Mouse (Mus musculus) regulatory T cell (primary cell): ENCODE measurements around the gene Filip1l.

Experiments used
- in situ Hi-C: fragments of 300-600 bp; cut with MboI, MseI; formaldehyde crosslinking; loops from one replicate; pipeline ENCODE4 v1.15.1; 2025; ENCODE audit warnings: high pct_unique_total_duplicates

The Filip1l gene

GRCm38 (mm10) chr16:57433173-57433572 lies 80.3 kb downstream of the Filip1l start:
- in situ Hi-C loops: loop anchor here (10.0 kb wide), 1 partner anchor 142 kb away; no protein-coding TSS in a partner anchor

- in situ Hi-C loops: loop anchor here (10.0 kb wide), 1 partner anchor 141 kb away; no protein-coding TSS in a partner anchor
Measured at GRCm38 (mm10) chr16:57433671-57434070, 80.8 kb downstream of the Filip1l start.

- in situ Hi-C loops: loop anchor here (10.0 kb wide), 1 partner anchor 140 kb away; no protein-coding TSS in a partner anchor
Measured at GRCm38 (mm10) chr16:57434640-57435039, 81.7 kb downstream of the Filip1l start.

DNA sequence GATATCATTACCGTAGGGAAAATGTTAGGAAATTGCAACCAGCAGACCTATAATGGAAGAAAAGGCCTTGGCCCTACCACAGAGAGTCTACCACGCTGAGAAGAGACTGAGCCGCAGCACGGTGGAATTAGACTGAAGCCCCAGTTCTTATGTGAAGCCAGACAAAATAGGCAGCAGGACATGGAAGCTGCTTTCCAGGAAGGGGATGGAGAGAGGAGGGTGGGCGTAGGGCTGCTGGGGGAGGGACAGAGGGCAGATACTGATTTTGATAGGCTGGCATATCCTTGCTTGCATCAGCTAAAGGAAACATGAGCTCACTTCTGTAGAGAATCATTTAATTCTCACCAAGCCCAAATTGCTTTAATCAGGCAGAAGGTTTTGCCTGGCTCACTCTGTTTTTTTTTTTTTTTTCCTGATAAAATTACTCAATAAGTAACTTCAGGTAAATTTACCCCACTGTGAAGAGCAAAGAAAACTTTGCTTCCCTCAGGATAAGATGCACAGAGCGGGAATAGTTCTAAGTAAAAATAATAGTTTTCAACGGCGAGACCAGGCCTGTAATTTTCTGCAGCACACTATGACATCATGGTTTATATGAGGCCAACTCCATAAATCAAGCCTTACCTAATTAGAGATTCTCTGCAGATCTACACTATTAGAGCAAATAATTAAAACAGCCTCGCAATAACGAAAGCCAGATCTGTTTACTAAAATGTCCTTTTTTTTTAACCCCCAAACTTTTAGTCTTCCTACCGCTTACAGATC lies 84.8 kb downstream of the Filip1l start:
- in situ Hi-C loops: loop anchor here (10.0 kb wide), 1 partner anchor 137 kb away; no protein-coding TSS in a partner anchor

DNA sequence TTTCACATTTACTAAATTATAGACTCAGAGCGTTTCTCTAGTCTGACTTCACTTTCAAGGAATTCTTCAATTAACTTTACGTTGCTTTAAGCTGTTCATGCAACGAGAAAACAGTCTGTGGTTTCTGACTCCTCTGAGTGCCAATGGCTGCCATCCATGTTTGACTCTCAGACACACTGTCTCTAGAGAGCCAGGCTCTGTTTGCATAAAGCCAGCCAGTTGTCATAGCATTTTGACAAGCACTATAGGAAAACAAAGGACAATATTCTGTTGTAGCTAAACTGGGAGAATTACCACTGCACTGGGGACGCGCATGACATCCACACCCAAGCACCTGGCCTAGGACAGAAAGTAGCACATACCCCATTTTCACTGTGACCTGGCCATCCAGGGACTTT lies 85.4 kb downstream of the Filip1l start:
- in situ Hi-C loops: loop anchor here (10.0 kb wide), 1 partner anchor 137 kb away; no protein-coding TSS in a partner anchor

- in situ Hi-C loops: loop anchor here (10.0 kb wide), 1 partner anchor 136 kb away; no protein-coding TSS in a partner anchor
Measured at GRCm38 (mm10) chr16:57439206-57439605, 86.3 kb downstream of the Filip1l start.

- in situ Hi-C loops: no loop called here
Measured at GRCm38 (mm10) chr16:57440706-57441437, 88.0 kb downstream of the Filip1l start.

DNA sequence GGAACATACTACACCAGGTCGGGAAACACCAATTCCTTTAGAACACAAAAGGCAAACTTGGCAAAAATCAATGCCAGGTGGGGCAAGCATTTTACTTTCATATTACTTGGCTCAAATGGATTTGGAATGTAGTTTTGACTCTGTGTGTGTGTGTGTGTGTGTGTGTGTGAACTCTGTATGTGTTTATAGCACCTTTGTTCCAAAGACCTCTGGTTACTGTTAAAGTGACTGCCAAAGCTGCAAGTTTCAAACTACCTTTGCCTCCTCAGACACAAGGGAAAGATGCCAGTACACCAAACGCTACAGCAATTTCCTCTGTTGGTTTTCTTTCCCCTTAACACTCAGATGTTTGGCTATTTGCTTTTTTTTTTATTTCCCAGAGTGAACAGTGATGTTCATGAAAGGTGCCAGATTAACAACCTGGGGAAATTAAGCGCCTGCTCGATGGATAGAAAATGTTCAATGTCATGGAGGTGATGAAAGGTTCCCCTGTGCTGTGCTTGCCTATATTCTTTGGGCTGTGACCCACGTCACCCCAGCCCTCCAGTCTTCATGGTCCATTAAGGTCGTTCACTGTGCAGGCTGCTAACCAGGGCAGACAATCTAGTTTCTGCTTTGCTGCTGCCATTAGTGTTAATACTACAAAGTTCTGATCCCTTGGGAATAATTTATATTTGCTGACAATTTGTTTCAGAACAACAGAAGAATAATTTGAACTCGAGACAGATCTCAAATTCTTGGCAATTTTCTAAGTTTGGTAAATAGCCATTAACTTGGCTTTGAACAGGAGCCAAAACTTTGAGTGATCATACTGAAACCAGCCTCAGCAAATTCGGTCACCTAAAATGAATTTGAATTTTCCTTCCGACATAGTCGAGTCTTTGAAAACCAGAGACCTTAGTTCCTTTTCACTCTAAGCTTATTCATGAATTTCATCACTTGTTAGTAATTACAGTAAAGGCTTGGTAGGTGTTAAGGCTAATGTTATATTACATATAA lies 92.5 kb downstream of the Filip1l start:
- in situ Hi-C loops: no loop called here

DNA sequence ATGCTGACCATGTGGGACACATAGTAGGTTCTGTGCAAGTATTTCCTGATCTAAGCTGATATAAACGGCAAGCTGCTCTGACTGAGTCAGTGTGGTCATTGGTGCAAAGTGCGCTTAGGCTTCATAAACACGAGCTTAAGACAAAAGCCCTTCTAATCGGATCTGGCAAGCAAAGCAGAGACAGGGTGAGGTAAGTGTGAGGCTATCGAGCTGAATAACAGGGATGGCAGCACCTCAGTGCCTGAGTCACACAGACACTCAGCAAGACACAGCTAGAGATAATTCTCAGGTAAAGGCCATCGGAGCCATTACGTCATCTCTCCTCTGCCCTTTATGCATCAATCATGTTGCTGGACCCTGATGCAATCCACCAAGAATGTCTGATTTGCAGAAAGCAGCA lies 100.1 kb downstream of the Filip1l start:
- in situ Hi-C loops: no loop called here

GRCm38 (mm10) chr16:57454106-57454763 lies 101.3 kb downstream of the Filip1l start:
- in situ Hi-C loops: no loop called here

GRCm38 (mm10) chr16:57455573-57455972 lies 102.7 kb downstream of the Filip1l start:
- in situ Hi-C loops: no loop called here

GRCm38 (mm10) chr16:57456003-57456402 lies 103.1 kb downstream of the Filip1l start:
- in situ Hi-C loops: no loop called here

GRCm38 (mm10) chr16:57465386-57465913 lies 112.6 kb downstream of the Filip1l start:
- in situ Hi-C loops: no loop called here

GRCm38 (mm10) chr16:57469301-57469700 lies 116.4 kb downstream of the Filip1l start:
- in situ Hi-C loops: no loop called here

GRCm38 (mm10) chr16:57469869-57470268 lies 117.0 kb downstream of the Filip1l start:
- in situ Hi-C loops: no loop called here

DNA sequence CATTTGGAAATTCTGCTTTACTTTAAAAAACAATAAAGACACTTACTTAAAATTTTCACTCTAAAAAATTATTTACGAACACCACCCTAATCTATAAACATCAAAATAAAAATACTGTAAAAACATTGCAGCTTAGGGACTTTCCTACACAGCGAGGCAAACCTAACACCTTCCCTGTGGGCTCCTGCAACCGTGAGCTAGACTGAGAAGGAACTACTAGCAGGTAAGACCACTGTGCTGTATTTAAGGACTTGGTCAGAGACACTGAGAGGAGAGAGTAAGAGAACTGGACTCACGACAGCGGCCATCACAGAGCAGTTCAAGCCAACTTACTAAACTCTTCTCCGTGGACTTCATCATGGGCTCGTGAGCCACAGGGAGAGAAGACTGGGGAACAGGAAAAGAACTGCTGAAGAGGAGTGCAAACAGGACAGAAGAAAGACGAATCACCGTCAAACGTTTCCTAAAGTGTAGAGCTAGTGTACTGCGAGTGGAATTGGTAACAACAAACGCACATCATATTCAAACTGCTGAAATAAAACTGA lies 117.5 kb downstream of the Filip1l start:
- in situ Hi-C loops: no loop called here

GRCm38 (mm10) chr16:57471071-57471470 lies 118.2 kb downstream of the Filip1l start:
- in situ Hi-C loops: no loop called here

GRCm38 (mm10) chr16:57473415-57474085 lies 120.7 kb downstream of the Filip1l start:
- in situ Hi-C loops: no loop called here

- in situ Hi-C loops: no loop called here
Measured at GRCm38 (mm10) chr16:57478451-57478850, 125.6 kb downstream of the Filip1l start.

DNA sequence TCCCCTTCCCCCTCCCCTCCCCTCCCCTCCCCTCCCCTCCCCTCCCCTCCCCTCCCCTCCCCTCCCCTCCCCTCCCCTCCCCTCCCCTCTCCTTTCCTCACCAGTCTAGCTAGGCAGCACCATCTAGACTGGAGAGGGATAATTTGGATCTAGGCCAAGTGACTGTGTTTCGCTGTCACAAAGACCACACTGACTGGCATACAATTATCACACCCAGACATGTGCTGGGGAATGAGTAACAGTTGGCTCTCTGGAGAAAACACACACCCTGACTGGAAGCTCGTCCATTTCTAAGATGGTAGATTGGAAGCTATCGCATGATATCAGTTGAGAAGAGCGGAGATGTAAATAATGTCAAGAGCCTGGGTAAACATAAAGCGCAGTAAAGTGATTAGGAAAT lies 126.9 kb downstream of the Filip1l start:
- in situ Hi-C loops: no loop called here
